Comparison of ENCODE assay signal across 11 mouse cellular contexts in the genomic region with DNA sequence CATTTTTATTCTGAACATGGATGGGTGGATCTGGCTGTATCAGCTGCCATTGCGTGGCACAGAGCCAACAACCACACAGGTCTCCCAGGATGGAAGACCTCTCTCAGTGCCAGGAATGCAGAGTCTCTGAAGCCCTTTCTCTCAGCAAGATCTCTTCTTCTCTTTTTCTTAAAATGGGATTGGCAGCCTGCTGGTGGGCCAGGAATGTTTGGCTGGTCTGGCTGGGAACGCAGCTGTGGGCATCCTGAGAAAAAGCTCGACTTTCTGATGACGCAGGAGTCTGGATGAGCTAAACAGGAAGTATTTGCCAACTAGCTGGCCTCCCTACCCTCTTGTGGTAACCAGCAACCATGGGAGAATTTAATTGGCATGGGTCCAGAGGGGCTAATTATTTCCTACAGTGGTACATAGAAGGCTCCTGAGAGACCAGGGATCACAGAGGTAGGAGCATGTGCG.
DNase-seq lines count a peak whose midpoint lies in the region; ATAC-seq and TF ChIP-seq lines count a peak whose summit lies in the region.
"Had no signal": no experiment of that assay in that cellular context is flagged by ENCODE, and none has a peak within 500 bp of the region (broad histone marks: within the 10 kb centered on the region; RNA-seq: fewer than 3 reads in every experiment).

No protein-coding gene starts in this region.

- H3K4me3 ChIP-seq in embryonic facial prominence, embryonic 13.5 days: no peak overlapping the region
- no peak overlapping the region for H3K4me3 ChIP-seq in embryonic facial prominence, embryonic 10.5 days
- H3K4me3 ChIP-seq in stomach, postnatal 0 days (ENCODE audit: low read depth, low read length): no peak overlapping the region
- no peak overlapping the region for H3K4me3 ChIP-seq in liver, postnatal 0 days (ENCODE audit: low read depth, low read length)
- H3K4me3 ChIP-seq: liver, embryonic 13.5 days had no signal

- ATAC-seq in embryonic facial prominence, embryonic 13.5 days (ENCODE audit: insufficient number of reproducible peaks, insufficient read depth, low FRiP score, low TSS enrichment, low read depth): 0 out of 2 replicates have a peak, but pooled peaks have one; percentile 37
- ATAC-seq in stomach, postnatal 0 days (ENCODE audit: low FRiP score, low TSS enrichment): 0 out of 2 replicates have a peak, but pooled peaks have one; percentile 38
- ATAC-seq in liver, postnatal 0 days: no peak

- H3K4me1 ChIP-seq in embryonic facial prominence, embryonic 13.5 days: peaks cover 12% of the 10 kb centered on the region
- H3K4me1 ChIP-seq in embryonic facial prominence, embryonic 10.5 days: no peaks in the 10 kb centered on the region
- no peaks in the 10 kb centered on the region for H3K4me1 ChIP-seq in stomach, postnatal 0 days (replicated peaks; ENCODE audit: control insufficient read depth, insufficient read depth)
- H3K4me1 ChIP-seq in liver, postnatal 0 days (ENCODE audit: insufficient read depth): no peaks in the 10 kb centered on the region
- H3K4me1 ChIP-seq: liver, embryonic 13.5 days had no signal

- H3K9me3 ChIP-seq in embryonic facial prominence, embryonic 13.5 days: no peaks in the 10 kb centered on the region
- H3K9me3 ChIP-seq in embryonic facial prominence, embryonic 10.5 days: no peaks in the 10 kb centered on the region
- H3K9me3 ChIP-seq in stomach, postnatal 0 days (ENCODE audit: control insufficient read depth, low read length): no peaks in the 10 kb centered on the region
- H3K9me3 ChIP-seq in liver, postnatal 0 days (ENCODE audit: low read length): no peaks in the 10 kb centered on the region
- H3K9me3 ChIP-seq: liver, embryonic 13.5 days had no signal

- no peak overlapping the region for H3K4me2 ChIP-seq in embryonic facial prominence, embryonic 13.5 days
- no peak overlapping the region for H3K4me2 ChIP-seq in stomach, postnatal 0 days (replicated peaks; ENCODE audit: low read depth)
- H3K4me2 ChIP-seq in liver, postnatal 0 days (ENCODE audit: low read depth, low read length): no peak overlapping the region
- H3K4me2 ChIP-seq: liver, embryonic 13.5 days had no signal

- no peaks in the 10 kb centered on the region for H3K27me3 ChIP-seq in embryonic facial prominence, embryonic 13.5 days
- H3K27me3 ChIP-seq in embryonic facial prominence, embryonic 10.5 days (replicated peaks; ENCODE audit: low read depth, poor library complexity, severe bottlenecking): no peaks in the 10 kb centered on the region
- no peaks in the 10 kb centered on the region for H3K27me3 ChIP-seq in stomach, postnatal 0 days (ENCODE audit: control insufficient read depth, insufficient read depth, low read length)
- H3K27me3 ChIP-seq in liver, postnatal 0 days (ENCODE audit: insufficient read depth, low read length): no peaks in the 10 kb centered on the region
- H3K27me3 ChIP-seq: liver, embryonic 13.5 days had no signal

- no peak for DNase-seq in embryonic facial prominence, embryonic 10.5 days (ENCODE audit: low spot score)
- peak; percentile 45 for DNase-seq in retina, postnatal 1 day
- DNase-seq in retina, embryonic 14.5 days (ENCODE audit: low spot score): no peak
- peak; percentile 73 to 80 for DNase-seq in kidney, adult 8-10 months
- peak; percentile 27 for DNase-seq in stomach, postnatal 0 days (ENCODE audit: low spot score)
- DNase-seq in embryo, embryonic 9.5 days (ENCODE audit: extremely low spot score): no peak
- no peak for DNase-seq in liver, postnatal 0 days
- DNase-seq: adrenal gland, postnatal 10 days; heart, postnatal 14 days; liver, embryonic 13.5 days had no signal

- H3K27ac ChIP-seq in embryonic facial prominence, embryonic 13.5 days: 0 out of 2 replicates have a peak overlapping the region, but pooled peaks have one; percentile 4
- H3K27ac ChIP-seq in embryonic facial prominence, embryonic 10.5 days (replicated peaks): no peak overlapping the region
- H3K27ac ChIP-seq in stomach, postnatal 0 days (replicated peaks): no peak overlapping the region
- no peak overlapping the region for H3K27ac ChIP-seq in liver, postnatal 0 days (ENCODE audit: low read depth)
- H3K27ac ChIP-seq: liver, embryonic 13.5 days had no signal

- 48% methylated on average over 5 of the region's 5 CpGs for WGBS in embryonic facial prominence, embryonic 13.5 days
- WGBS in embryonic facial prominence, embryonic 10.5 days: 84% methylated on average over 5 of the region's 5 CpGs
- 65% methylated on average over 5 of the region's 5 CpGs for WGBS in stomach, postnatal 0 days
- WGBS in liver, postnatal 0 days (ENCODE audit: insufficient replicate concordance): 67% methylated on average over 5 of the region's 5 CpGs

- TF ChIP-seq CTCF in stomach, postnatal 0 days (IDR thresholded peaks at IDR 0.05; ENCODE audit: low read depth): no peak
- TF ChIP-seq CTCF in liver, postnatal 0 days (IDR thresholded peaks at IDR 0.05; ENCODE audit: low read depth): no peak

- no peaks in the 10 kb centered on the region for H3K36me3 ChIP-seq in embryonic facial prominence, embryonic 13.5 days
- no peaks in the 10 kb centered on the region for H3K36me3 ChIP-seq in embryonic facial prominence, embryonic 10.5 days (replicated peaks)
- H3K36me3 ChIP-seq in stomach, postnatal 0 days (ENCODE audit: control insufficient read depth, insufficient read depth, low read length): no peaks in the 10 kb centered on the region
- H3K36me3 ChIP-seq in liver, postnatal 0 days (replicated peaks; ENCODE audit: insufficient read depth, low read length): no peaks in the 10 kb centered on the region
- H3K36me3 ChIP-seq: liver, embryonic 13.5 days had no signal

- no peak overlapping the region for H3K9ac ChIP-seq in embryonic facial prominence, embryonic 13.5 days
- H3K9ac ChIP-seq in stomach, postnatal 0 days (ENCODE audit: low read length): no peak overlapping the region
- H3K9ac ChIP-seq in liver, postnatal 0 days (replicated peaks): no peak overlapping the region
- H3K9ac ChIP-seq: liver, embryonic 13.5 days had no signal

- no peak for TF ChIP-seq EP300 in stomach, postnatal 0 days (optimal IDR thresholded peaks at IDR 0.05)
- TF ChIP-seq EP300 in liver, postnatal 0 days (IDR thresholded peaks at IDR 0.05; ENCODE audit: low read depth): no peak

Comparison
In these comparisons a context has a peak if more than half of its experiments do, and no peak if none do; other contexts are left out.
1. DNase-seq: peak in retina, postnatal 1 day (single experiment), kidney, adult 8-10 months (2 of 2) and stomach, postnatal 0 days (single experiment); none in embryonic facial prominence, embryonic 10.5 days (single experiment), retina, embryonic 14.5 days (single experiment), embryo, embryonic 9.5 days (single experiment) and liver, postnatal 0 days (single experiment).